Mouse (Mus musculus) CD8-positive naive resting alpha-beta T cell, adult 2 months (primary cell): ENCODE data around the gene Adamts18.

Source experiments
- DNase-seq, 2 experiments: peaks; one replicate each; pipeline ENCODE4 v3.0.0; 2022; ENCODE audit warnings: low read depth in 2 of 2, low spot score in 2 of 2

Gene Adamts18

DNA sequence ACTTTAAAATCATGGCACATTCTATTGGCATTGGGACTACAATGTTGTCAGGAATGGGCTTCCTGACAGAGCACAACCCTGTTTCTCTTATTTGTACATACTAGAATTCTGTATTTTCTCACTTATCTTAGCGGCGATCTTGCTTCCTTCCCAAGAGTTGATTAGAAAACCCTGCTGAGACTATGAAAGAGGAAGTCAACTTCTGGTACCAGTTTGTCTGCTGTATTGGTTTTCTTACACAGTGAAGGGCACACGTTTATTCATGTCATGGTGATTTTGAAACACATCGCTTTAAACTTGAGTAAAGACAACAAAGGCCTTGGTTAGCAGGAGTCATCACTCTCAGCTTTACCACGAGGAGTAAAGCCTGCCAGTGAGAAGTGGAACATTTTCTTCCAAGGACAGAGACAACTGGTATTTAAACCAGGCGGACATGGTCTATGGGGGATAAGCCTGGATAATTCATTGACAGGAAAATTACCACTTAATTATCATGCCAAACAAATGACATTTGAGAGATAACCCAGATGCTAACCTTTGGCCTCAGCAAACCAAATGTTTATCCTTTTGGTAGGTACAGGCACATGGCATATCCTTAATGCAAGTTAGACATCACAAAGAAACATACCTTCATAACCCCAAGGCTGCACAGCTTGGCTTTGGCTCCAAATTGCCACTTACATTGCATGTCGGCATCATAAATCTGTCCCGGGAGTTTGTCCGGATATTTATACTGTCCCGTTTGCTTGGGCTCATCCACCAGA is 84.8 kb downstream of the Adamts18 start:
- no peak for DNase-seq

GRCm38 (mm10) chr8:113762101-113762500 is 86.4 kb downstream of the Adamts18 start:
- DNase-seq: no peak

DNA sequence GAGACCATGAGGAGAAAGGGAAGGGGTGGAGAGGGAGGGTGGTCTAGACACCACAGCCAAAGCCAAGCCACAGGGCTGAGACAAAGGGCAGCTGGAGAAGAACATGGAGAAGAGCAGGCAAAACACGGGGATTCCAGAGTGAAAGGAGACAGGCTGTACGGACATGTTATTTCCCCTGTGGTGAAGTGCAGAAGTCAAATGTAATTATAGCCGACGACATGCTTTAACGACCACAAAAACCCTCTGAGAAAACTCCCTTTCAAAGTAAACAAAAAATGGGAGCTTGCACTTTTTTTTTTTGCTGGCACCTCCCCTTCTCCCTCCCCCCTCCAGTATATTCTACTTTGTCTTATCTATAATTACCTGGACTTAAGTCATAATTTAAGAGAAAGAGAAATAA is 92.7 kb downstream of the Adamts18 start:
- no peak for DNase-seq

DNA sequence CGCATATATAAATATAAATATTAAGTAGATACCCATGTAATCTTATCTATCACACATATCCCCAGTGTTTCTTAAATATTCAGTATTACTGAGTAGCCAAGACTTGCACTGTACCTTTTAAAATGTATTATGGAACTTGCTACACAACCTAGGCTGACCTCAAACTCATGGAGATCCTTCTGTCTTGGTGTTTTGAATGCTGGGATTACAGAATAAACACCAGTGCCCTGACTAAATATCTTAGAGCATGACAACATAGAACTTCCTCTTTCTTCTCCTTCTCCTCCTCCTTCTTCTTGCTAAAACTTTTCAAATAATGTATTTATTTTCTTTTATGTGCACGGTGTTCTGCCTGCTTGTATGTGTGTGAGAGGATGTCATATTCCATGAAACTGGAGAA is 95.4 kb downstream of the Adamts18 start:
- DNase-seq: no peak

GRCm38 (mm10) chr8:113752349-113752748 is 96.2 kb downstream of the Adamts18 start:
- DNase-seq: no peak

DNA sequence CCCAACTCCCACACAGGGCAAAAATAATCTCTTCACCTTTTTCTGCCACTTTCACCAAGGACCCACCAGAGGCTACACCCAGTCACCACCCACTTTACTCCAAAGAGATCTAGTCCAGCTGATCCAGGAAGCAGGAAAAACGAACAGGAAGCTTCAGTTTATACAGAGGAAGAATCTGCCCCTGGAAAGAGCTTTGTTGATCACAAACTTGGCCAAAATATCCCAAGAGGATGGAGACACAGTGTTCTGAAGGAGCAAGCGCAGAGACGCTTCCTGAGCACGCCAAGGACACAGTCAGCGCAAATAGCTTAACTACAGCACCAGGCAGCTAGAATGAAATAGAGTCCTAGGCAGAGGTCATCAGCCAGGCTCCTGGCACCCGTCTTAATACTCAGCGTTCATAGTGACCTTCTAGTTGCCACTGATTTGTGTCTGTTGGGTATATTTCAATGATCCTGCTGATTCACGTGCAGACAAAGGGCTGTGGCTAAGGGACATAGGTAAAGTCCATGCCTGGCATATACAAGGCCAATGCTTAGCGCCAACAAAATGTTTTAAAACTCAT is 113.0 kb downstream of the Adamts18 start:
- no peak for DNase-seq

GRCm38 (mm10) chr8:113725331-113725730 is 123.2 kb downstream of the Adamts18 start:
- DNase-seq: no peak

DNA sequence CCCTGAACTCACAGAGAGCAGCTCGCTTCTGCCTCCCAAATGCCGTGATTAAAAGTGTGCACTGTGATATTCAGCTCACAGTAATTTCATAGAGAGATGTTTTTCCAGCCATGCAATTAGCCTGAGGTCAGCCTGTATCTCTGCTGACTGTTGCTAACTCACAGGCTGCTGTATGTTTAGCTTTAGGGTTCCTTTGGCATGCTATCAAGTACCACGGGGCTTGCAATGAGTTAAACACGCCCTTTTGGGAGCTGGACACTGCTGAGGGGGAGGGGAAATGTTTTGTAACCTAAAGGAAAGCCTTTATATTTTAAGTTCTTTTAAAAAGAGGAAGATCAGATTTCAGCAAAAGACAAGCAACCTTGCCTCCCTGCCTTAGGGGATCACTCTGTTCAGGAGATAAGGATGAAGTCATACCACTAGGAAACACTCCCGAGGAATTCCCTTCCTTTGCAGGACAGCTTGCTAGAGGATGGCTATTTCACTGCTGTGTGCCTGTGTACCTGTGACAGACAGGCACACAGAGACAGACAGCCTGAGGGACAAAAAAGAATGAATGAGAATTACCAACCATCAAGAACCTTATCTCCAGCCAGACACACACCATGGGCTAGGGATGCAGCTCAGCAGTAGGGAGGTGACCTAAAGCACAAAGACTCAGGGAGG is 124.5 kb downstream of the Adamts18 start:
- DNase-seq: no peak

- DNase-seq: no peak
Observed at GRCm38 (mm10) chr8:113721459-113721858, 127.1 kb downstream of the Adamts18 start.

- DNase-seq: no peak
Observed at GRCm38 (mm10) chr8:113704968-113705367, 143.6 kb downstream of the Adamts18 start.

DNA sequence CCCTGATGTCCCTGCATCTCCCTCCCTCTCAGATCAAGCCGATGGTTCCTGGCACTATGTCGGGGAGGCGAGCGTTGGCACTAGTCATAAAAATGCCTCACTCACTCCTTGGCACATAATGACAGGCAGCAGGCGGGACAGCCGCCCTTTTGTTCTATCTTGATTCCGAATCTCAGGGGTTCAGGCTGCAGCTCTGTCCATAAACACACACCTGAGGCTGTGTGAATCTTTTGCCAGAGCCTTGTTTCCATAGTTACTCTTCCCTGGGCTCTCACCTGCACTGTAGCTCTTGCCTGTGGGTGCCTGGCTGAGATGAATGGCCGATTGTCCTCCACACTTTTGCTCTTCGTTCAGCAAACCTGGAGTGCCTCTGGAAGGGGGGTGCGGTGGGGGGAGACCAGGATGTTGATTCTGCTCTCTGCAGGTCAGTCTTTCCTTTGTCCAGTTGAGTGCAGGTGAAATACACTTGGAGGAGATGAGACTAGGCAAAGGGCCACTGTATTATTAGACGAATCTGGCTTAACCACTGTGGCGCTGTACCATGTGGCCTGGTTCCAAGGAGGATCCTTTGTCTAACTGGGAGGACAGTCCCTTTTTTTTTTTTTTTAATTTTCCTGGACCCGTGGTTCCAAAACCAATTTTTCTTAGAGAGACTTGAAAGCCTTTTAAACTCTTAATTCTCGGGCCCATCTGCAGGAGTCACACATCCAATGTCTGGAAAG is 156.8 kb downstream of the Adamts18 start:
- DNase-seq: no peak

- no peak for DNase-seq
Observed at GRCm38 (mm10) chr8:113688543-113688915, 160.0 kb downstream of the Adamts18 start.

GRCm38 (mm10) chr8:113687889-113688542 is 160.5 kb downstream of the Adamts18 start:
- DNase-seq: no peak

DNA sequence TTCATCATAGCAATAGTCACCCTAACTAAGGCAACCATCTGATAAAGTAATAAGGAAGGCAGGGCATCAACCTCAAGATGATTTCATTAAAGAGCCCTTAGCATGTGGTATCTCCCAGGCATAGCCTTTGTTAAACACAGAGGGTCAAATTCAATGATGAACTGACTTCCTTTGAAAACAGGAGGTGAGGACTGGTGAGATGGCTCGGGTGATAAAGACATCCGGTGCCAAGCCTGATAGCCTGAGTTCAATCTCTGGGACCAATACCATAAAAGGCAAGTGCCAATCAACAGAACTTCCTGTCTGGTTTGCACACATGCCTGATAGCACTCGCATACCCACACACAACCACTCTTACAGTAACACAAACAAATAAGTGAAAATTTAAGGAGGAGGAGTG is 169.2 kb downstream of the Adamts18 start:
- DNase-seq: no peak

- no peak for DNase-seq
Observed at GRCm38 (mm10) chr8:113676811-113677210, 171.7 kb downstream of the Adamts18 start.

DNA sequence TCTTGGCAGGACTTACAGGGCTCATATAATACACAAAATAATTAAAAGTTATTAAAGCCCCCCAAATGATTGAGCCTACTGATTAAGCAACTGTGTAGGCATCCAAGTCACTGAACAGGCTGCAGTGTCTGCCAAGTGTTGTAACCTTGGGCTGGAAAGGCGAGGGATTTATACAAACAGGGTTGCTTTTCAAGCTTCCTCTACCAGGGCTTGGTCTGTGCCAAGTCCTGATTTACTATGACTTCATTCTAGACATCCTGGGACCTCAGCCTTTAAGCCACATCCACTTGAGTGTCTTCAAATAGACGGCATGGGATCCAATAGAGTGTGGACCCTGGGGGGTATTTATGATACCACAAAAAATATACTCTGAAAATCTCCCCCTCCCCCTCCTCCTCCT is 173.3 kb downstream of the Adamts18 start:
- DNase-seq: no peak

GRCm38 (mm10) chr8:113674611-113675010 is 173.9 kb downstream of the Adamts18 start:
- no peak for DNase-seq

- no peak for DNase-seq
Observed at GRCm38 (mm10) chr8:113673300-113673699, 175.2 kb downstream of the Adamts18 start.

- DNase-seq: no peak
Observed at GRCm38 (mm10) chr8:113672599-113673255, 175.8 kb downstream of the Adamts18 start.

- no peak for DNase-seq
Observed at GRCm38 (mm10) chr8:113669924-113670323, 178.6 kb downstream of the Adamts18 start.
